Mouse (Mus musculus) G1E (cell line): ENCODE measurements around the gene Tmem63a. TPM values are rescaled to one million over a fixed set of nuclear protein-coding genes. Genes with fewer than 3 reads are reported as not detected.

Experiments used
- ATAC-seq: 2 replicates; pipeline ENCODE4 v1.8.0; 2016; ENCODE audit warnings: mild to moderate bottlenecking; ENCODE audit not compliant: insufficient number of reproducible peaks, poor library complexity, low FRiP score, severe bottlenecking; ENCODE audit errors: extremely low read depth
- DNase-seq: peaks from one replicate; pipeline ENCODE4 v3.0.0; 2012; ENCODE audit warnings: low spot score
- H3K27me3 ChIP-seq: 2 replicates; pipeline ENCODE4 v1.6.1; 2012; ENCODE audit warnings: mild to moderate bottlenecking, low read length, inconsistent platforms; ENCODE audit not compliant: insufficient read depth
- H3K36me3 ChIP-seq: replicated peaks from 2 replicates; pipeline ENCODE3; 2012; ENCODE audit warnings: mild to moderate bottlenecking, inconsistent platforms
- H3K4me1 ChIP-seq: 2 replicates; pipeline ENCODE4 v1.6.1; 2012; ENCODE audit warnings: low read depth, low read length, inconsistent platforms, mixed read lengths; ENCODE audit not compliant: insufficient read depth
- H3K4me3 ChIP-seq: 2 replicates; pipeline ENCODE4 v1.5.1; 2012; ENCODE audit warnings: low read depth, mild to moderate bottlenecking, inconsistent platforms, low read length, moderate library complexity, mixed read lengths
- H3K9me3 ChIP-seq: replicated peaks from 2 replicates; pipeline ENCODE4 v1.6.1; 2012; ENCODE audit warnings: inconsistent platforms
- CTCF ChIP-seq: IDR thresholded peaks from 2 replicates; pipeline ENCODE4 v1.5.1; 2012; ENCODE audit warnings: low read depth, low read length, inconsistent platforms, mixed read lengths
- GATA1 ChIP-seq: IDR thresholded peaks from 2 replicates; pipeline ENCODE4 v1.6.1; 2012; ENCODE audit warnings: borderline replicate concordance, low read length, inconsistent platforms, mixed read lengths
- GATA2 ChIP-seq: IDR thresholded peaks from 2 replicates; pipeline ENCODE4 v1.6.1; 2012; ENCODE audit warnings: low read depth, low read length, inconsistent platforms, borderline replicate concordance
- POLR2AphosphoS5 ChIP-seq: IDR thresholded peaks from 2 replicates; pipeline ENCODE4 v1.6.1; 2012; ENCODE audit warnings: low read depth, low read length, inconsistent platforms; ENCODE audit not compliant: insufficient replicate concordance
- TAL1 ChIP-seq: conservative IDR thresholded peaks from 2 replicates; pipeline ENCODE4 v1.6.1; 2012; ENCODE audit warnings: low read depth, low read length, inconsistent platforms, mixed read lengths
- polyA plus RNA-seq: library from polyadenylated mRNA; stranded (reverse); fragments of >175 nt; gene quantifications from 2 replicates; pipeline ENCODE4 v1.2.3, GENCODE M21; 2012
- total RNA-seq, 2 experiments: library from RNA; stranded (forward) in 1 of 2; stranded (reverse) in 1 of 2; fragments of 200-1000 nt in 1 of 2; fragments of >200 nt in 1 of 2; fragmentation: Nextera tagmentation in 1 of 2; gene quantifications; 2 replicates each; pipeline ENCODE4 v1.2.3; 2014 to 2017

The Tmem63a gene
- total and polyA plus RNA-seq, 3 experiments: 2.8 to 3.2 (median 2.8) TPM

DNA sequence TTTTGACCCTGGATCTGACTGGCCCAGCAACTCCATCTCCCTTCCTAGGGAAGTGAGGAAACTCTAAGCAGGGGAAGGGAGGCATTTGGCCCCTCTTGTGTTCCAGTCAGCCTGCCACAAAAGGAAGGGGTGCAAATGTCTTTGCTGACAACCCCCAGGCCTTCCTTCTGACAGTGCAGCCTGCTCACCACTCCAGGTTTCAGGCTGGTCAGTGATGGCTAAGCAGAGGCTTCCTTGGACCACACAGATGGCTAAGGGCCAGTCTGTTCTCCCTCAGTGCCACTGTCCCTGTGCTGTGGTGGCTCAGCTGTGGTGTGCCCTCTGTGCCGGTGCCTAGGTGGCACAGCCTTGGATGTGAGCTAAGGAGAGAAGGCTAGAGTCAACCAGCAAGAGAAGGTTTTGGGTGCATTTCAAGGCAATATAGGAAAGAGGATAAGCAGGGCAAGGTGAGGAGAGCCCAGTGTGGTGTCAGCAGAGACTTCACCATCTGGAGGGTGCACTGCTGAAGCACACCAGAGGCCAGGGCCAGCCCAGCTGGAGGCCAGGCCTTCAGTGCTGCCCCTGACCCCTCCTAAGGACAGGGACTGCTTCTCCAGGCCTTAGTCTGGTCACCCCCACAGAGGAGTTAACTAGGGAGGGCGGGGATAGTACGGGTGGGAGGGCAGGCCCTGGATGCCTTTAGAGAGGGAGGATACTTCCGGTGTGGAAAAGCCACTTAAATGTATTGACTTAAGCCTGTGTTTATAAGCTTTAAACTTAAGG lies 68.2 kb downstream of the Tmem63a start:
- Histone ChIP-seq H3K9me3 (no peaks in the 10 kb centered on the region), H3K4me3 (no peak overlapping the region), H3K36me3 (no peaks in the 10 kb centered on the region), H3K27me3 (peaks cover 69% of the 10 kb centered on the region), H3K4me1 (peaks cover 14% of the 10 kb centered on the region; the same call in 1 of the 2 replicates)
- no peak for DNase-seq
- no peak for ATAC-seq
- no peak for TF ChIP-seq GATA1
- no peak for TF ChIP-seq POLR2AphosphoS5
- TF ChIP-seq CTCF: no peak
- TF ChIP-seq TAL1: no peak
- TF ChIP-seq GATA2: no peak

DNA sequence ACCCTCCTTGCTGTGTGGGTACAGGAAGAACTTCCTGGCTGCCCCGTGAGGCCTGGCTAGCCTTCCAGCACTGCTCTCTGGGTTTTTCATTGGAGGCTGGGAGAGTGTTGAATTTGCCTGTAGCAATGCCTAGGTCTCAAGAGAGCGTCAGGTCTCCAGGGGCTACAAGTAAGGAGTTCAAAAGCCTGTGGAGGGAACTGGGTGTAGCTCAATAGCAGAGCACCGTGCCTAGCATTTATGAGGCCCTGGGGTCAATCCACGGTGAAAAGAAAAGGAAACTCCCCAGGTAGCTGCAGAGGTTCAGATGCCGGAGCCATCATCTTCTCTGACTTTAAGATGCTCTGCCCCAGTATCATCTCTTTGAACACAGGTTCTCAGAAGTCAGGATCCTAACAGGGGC lies 69.5 kb downstream of the Tmem63a start:
- no peak overlapping the region for H3K4me3 ChIP-seq
- H3K9me3 ChIP-seq: no peaks in the 10 kb centered on the region
- DNase-seq (no peak), ATAC-seq (no peak)
- H3K4me1 ChIP-seq: peaks cover 14% of the 10 kb centered on the region; the same call in 1 of the 2 replicates
- TF ChIP-seq GATA2 (no peak), CTCF (no peak), POLR2AphosphoS5 (no peak), TAL1 (no peak), GATA1 (no peak)
- no peaks in the 10 kb centered on the region for H3K36me3 ChIP-seq
- peaks cover 70% of the 10 kb centered on the region for H3K27me3 ChIP-seq

DNA sequence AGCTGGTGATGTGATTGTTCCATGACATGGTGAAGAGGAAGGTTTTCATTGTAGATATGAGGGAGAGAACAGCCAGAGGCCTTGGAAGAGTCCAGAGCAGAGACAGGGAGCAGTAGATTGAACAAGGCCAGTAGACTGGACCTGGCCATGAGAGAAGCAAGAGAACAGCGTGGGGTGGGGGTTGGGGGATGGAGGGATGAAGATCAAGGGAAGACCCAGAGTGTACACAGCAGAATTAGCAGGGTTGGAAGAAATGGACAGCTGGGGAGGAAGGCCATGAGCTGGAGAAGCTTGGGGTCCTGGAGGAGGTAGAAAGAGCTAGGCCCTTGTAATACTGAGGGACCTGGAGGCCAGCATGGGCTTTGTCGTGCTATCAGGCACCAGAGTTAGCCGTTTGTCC lies 70.3 kb downstream of the Tmem63a start:
- no peak for ATAC-seq
- no peak for TF ChIP-seq CTCF
- no peak for TF ChIP-seq POLR2AphosphoS5
- TF ChIP-seq GATA1: no peak
- Histone ChIP-seq H3K4me1 (peaks cover 17% of the 10 kb centered on the region), H3K4me3 (no peak overlapping the region), H3K9me3 (no peaks in the 10 kb centered on the region), H3K36me3 (no peaks in the 10 kb centered on the region), H3K27me3 (peaks cover 77% of the 10 kb centered on the region)
- DNase-seq: no peak

DNA sequence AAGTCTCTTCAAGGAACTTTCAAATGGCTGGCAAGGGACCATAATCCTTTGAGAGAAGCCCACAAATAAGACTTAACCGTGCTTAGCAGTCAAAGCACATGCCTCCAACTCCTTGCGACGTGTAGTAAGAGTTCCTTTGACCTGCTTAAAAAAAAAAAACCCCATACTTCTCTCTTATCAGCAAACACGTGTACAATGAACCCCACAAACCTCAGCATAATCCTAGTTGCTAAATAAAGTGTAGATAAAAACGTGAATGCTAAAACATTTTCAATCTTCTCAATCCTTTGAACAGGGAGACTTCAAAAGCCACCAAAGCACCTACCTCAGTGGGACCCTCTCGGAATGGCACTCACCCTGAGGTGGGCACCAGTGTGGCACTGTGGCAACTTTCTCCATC lies 71.3 kb downstream of the Tmem63a start:
- peaks cover 17% of the 10 kb centered on the region for H3K4me1 ChIP-seq
- H3K27me3 ChIP-seq: peaks cover 82% of the 10 kb centered on the region
- no peak for ATAC-seq
- TF ChIP-seq TAL1 (no peak), GATA1 (no peak), GATA2 (no peak), POLR2AphosphoS5 (no peak), CTCF (no peak)
- no peak overlapping the region for H3K4me3 ChIP-seq
- H3K36me3 ChIP-seq: no peaks in the 10 kb centered on the region
- H3K9me3 ChIP-seq: no peaks in the 10 kb centered on the region
- DNase-seq: no peak

DNA sequence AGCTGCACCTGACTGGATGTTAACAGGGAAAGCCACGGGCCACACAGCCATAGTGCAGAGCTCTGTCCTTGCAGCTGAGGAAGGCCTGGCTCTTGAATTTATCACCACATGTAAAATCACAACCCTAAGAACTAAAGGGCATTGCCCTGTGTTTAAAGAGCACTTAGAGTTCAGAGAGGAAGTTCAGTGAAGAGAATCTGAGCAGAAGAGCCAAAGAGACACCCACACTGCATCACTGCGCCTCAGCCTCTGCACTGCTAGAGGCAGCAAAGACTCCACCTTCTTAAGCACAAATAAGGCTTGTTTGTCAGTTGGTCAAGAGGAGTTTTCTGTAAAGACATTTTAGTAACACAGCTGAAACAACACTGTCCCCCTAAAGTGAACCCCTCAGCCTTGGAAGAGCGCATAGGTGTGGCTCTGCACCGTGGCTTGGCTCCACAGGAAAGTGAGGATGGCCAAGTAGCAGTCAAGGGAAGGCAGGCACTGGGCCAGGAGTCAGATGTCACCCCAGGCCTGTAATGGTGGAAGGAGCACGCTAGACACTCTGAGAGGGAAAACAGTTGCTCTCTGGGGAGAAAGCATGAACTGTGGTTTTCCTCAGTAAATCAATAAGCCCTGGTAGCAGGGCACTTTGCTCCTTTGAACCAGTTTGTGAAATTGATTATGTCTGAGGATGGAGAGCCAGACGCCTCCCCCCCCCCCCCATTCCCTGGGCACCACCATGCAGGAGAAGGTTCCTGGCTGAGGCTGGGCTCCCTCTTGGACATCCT lies 72.8 kb downstream of the Tmem63a start:
- no peak overlapping the region for H3K4me3 ChIP-seq
- H3K9me3 ChIP-seq: no peaks in the 10 kb centered on the region
- no peak for DNase-seq
- H3K27me3 ChIP-seq: peaks cover 86% of the 10 kb centered on the region
- peaks cover 15% of the 10 kb centered on the region for H3K4me1 ChIP-seq
- H3K36me3 ChIP-seq: no peaks in the 10 kb centered on the region
- TF ChIP-seq TAL1: no peak
- TF ChIP-seq CTCF: no peak
- no peak for TF ChIP-seq GATA2
- no peak for TF ChIP-seq GATA1
- TF ChIP-seq POLR2AphosphoS5: no peak
- no peak for ATAC-seq

DNA sequence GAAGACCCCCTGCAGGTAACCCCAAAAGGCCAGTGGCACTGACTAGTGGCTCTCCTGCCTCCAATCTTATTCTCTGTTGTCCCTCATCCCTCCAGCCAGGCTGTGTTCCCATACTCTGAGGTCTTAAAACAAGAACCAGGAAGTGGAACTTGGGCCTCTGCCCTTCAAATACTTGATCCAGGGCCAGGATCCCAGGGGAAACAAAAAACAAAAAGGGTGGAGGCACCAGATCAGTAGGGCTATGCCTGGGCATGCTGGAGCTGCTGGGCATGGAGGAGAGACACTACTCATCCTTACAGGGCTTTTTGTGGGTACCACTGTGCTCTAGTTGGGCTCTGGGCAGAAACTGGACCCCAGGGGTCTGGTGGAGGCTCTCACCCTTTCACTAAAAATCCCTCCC lies 73.4 kb downstream of the Tmem63a start:
- H3K4me3 ChIP-seq: no peak overlapping the region

More for the DNA sequence above, 73.4 kb downstream of the Tmem63a start:
- Histone ChIP-seq H3K27me3 (peaks cover 84% of the 10 kb centered on the region), H3K9me3 (no peaks in the 10 kb centered on the region), H3K36me3 (no peaks in the 10 kb centered on the region), H3K4me1 (peaks cover 9% of the 10 kb centered on the region)
- no peak for TF ChIP-seq CTCF
- no peak for TF ChIP-seq GATA1
- no peak for TF ChIP-seq GATA2
- no peak for TF ChIP-seq TAL1
- no peak for TF ChIP-seq POLR2AphosphoS5
- DNase-seq: no peak
- no peak for ATAC-seq
